Mouse (Mus musculus): ENCODE results near the gene Hoxb5. TPM values are rescaled to one million over a fixed set of nuclear protein-coding genes. Genes with fewer than 3 reads are reported as not detected.

Hoxb5 gene
- polyA plus RNA-seq, 1 experiment from 2014 or later = 0.07 TPM

- Histone ChIP-seq H3K4me1 (peaks cover 16% of the 10 kb centered on the region), H3K36me3 (replicated peaks) (no peaks in the 10 kb centered on the region), H3K27me3 (replicated peaks; ENCODE audit: low read depth, poor library complexity, severe bottlenecking) (peaks cover 100% of the 10 kb centered on the region), H3K4me3 (no peak overlapping the region), H3K27ac (replicated peaks) (no peak overlapping the region), H3K9me3 (no peaks in the 10 kb centered on the region)
- DNase-seq (ENCODE audit: low spot score) = no peak
- WGBS = 1% methylated on average over 38 of the region's 38 CpGs
These were observed 1.5 kb downstream of the Hoxb5 start for GRCm38 (mm10) chr11:96304381-96305195.

- H3K27me3 ChIP-seq (replicated peaks; ENCODE audit: low read depth, poor library complexity, severe bottlenecking) = peaks cover 100% of the 10 kb centered on the region
- WGBS = 11% methylated on average over 6 of the region's 6 CpGs
- H3K9me3 ChIP-seq = no peaks in the 10 kb centered on the region
- no peak for DNase-seq (ENCODE audit: low spot score)
- H3K27ac ChIP-seq (replicated peaks) = no peak overlapping the region
- H3K4me3 ChIP-seq = no peak overlapping the region
- peaks cover 11% of the 10 kb centered on the region for H3K4me1 ChIP-seq
- no peaks in the 10 kb centered on the region for H3K36me3 ChIP-seq (replicated peaks)
These were observed 2.5 kb downstream of the Hoxb5 start for GRCm38 (mm10) chr11:96305505-96306182.

GRCm38 (mm10) chr11:96306183-96306907 lies 3.2 kb downstream of the Hoxb5 start:
- Histone ChIP-seq H3K4me1 (peaks cover 7% of the 10 kb centered on the region), H3K9me3 (no peaks in the 10 kb centered on the region), H3K27ac (replicated peaks) (no peak overlapping the region), H3K36me3 (replicated peaks) (no peaks in the 10 kb centered on the region), H3K27me3 (replicated peaks; ENCODE audit: low read depth, poor library complexity, severe bottlenecking) (peaks cover 100% of the 10 kb centered on the region), H3K4me3 (no peak overlapping the region)
- 5% methylated on average over 7 of the region's 7 CpGs for WGBS
- no peak for DNase-seq (ENCODE audit: low spot score)

- Histone ChIP-seq H3K4me1 (peaks cover 11% of the 10 kb centered on the region), H3K9me3 (no peaks in the 10 kb centered on the region), H3K4me3 (no peak overlapping the region), H3K27ac (replicated peaks) (no peak overlapping the region), H3K36me3 (replicated peaks) (no peaks in the 10 kb centered on the region), H3K27me3 (replicated peaks; ENCODE audit: low read depth, poor library complexity, severe bottlenecking) (peaks cover 100% of the 10 kb centered on the region)
- 3% methylated on average over 13 of the region's 13 CpGs for WGBS
- DNase-seq (ENCODE audit: low spot score) = no peak
These were observed 3.8 kb downstream of the Hoxb5 start for GRCm38 (mm10) chr11:96306908-96307269.

GRCm38 (mm10) chr11:96308763-96309162 lies 5.6 kb downstream of the Hoxb5 start:
- Histone ChIP-seq H3K4me1 (peaks cover 8% of the 10 kb centered on the region; the same call in 1 of the 2 replicates), H3K27ac (replicated peaks) (no peak overlapping the region), H3K27me3 (replicated peaks; ENCODE audit: low read depth, poor library complexity, severe bottlenecking) (peaks cover 100% of the 10 kb centered on the region), H3K9me3 (no peaks in the 10 kb centered on the region), H3K36me3 (replicated peaks) (no peaks in the 10 kb centered on the region), H3K4me3 (no peak overlapping the region)
- DNase-seq (ENCODE audit: low spot score) = no peak
- WGBS = 10% methylated on average over 4 of the region's 4 CpGs

GRCm38 (mm10) chr11:96309288-96309687 lies 6.2 kb downstream of the Hoxb5 start:
- Histone ChIP-seq H3K9me3 (no peaks in the 10 kb centered on the region), H3K36me3 (replicated peaks) (no peaks in the 10 kb centered on the region), H3K27ac (replicated peaks) (no peak overlapping the region), H3K27me3 (replicated peaks; ENCODE audit: low read depth, poor library complexity, severe bottlenecking) (peaks cover 100% of the 10 kb centered on the region), H3K4me3 (no peak overlapping the region), H3K4me1 (peaks cover 7% of the 10 kb centered on the region; the same call in 1 of the 2 replicates)
- DNase-seq (ENCODE audit: low spot score) = no peak
- WGBS = 6% methylated on average over 4 of the region's 4 CpGs

GRCm38 (mm10) chr11:96310183-96310938 lies 7.2 kb downstream of the Hoxb5 start:
- Histone ChIP-seq H3K9me3 (no peaks in the 10 kb centered on the region), H3K4me3 (no peak overlapping the region), H3K36me3 (replicated peaks) (no peaks in the 10 kb centered on the region), H3K27ac (replicated peaks) (no peak overlapping the region), H3K27me3 (replicated peaks; ENCODE audit: low read depth, poor library complexity, severe bottlenecking) (peaks cover 100% of the 10 kb centered on the region), H3K4me1 (peaks cover 7% of the 10 kb centered on the region; the same call in 1 of the 2 replicates)
- WGBS = 4% methylated on average over 20 of the region's 20 CpGs
- DNase-seq (ENCODE audit: low spot score) = no peak

GRCm38 (mm10) chr11:96311097-96311496 lies 8.0 kb downstream of the Hoxb5 start:
- peaks cover 7% of the 10 kb centered on the region; the same call in 1 of the 2 replicates for H3K4me1 ChIP-seq
- H3K4me3 ChIP-seq = peak overlapping the region; percentile 36; the same call in 1 of the 2 replicates
- no peak for DNase-seq (ENCODE audit: low spot score)
- peaks cover 100% of the 10 kb centered on the region for H3K27me3 ChIP-seq (replicated peaks; ENCODE audit: low read depth, poor library complexity, severe bottlenecking)
- WGBS = 6% methylated on average over 6 of the region's 6 CpGs
- H3K9me3 ChIP-seq = no peaks in the 10 kb centered on the region
- no peak overlapping the region for H3K27ac ChIP-seq (replicated peaks)
- no peaks in the 10 kb centered on the region for H3K36me3 ChIP-seq (replicated peaks)

- 1% methylated on average over 31 of the region's 31 CpGs for WGBS
- Histone ChIP-seq H3K9me3 (no peaks in the 10 kb centered on the region), H3K4me1 (peaks cover 7% of the 10 kb centered on the region; the same call in 1 of the 2 replicates), H3K4me3 (peak overlapping the region; percentile 36; the same call in 1 of the 2 replicates), H3K27me3 (replicated peaks; ENCODE audit: low read depth, poor library complexity, severe bottlenecking) (peaks cover 100% of the 10 kb centered on the region), H3K27ac (replicated peaks) (no peak overlapping the region), H3K36me3 (replicated peaks) (no peaks in the 10 kb centered on the region)
- DNase-seq (ENCODE audit: low spot score) = peak; percentile 76
These were observed 8.6 kb downstream of the Hoxb5 start for GRCm38 (mm10) chr11:96311520-96312417.

GRCm38 (mm10) chr11:96313134-96313533 lies 10.0 kb downstream of the Hoxb5 start:
- WGBS = 22% methylated on average over 2 of the region's 2 CpGs
- peaks cover 100% of the 10 kb centered on the region for H3K27me3 ChIP-seq (replicated peaks; ENCODE audit: low read depth, poor library complexity, severe bottlenecking)
- no peak for DNase-seq (ENCODE audit: low spot score)
- no peaks in the 10 kb centered on the region for H3K9me3 ChIP-seq
- H3K36me3 ChIP-seq (replicated peaks) = no peaks in the 10 kb centered on the region
- peaks cover 9% of the 10 kb centered on the region for H3K4me1 ChIP-seq
- no peak overlapping the region for H3K27ac ChIP-seq (replicated peaks)
- H3K4me3 ChIP-seq = no peak overlapping the region

GRCm38 (mm10) chr11:96313806-96314428 lies 10.8 kb downstream of the Hoxb5 start:
- H3K36me3 ChIP-seq (replicated peaks) = no peaks in the 10 kb centered on the region
- H3K9me3 ChIP-seq = no peaks in the 10 kb centered on the region
- H3K4me3 ChIP-seq = no peak overlapping the region
- 5% methylated on average over 12 of the region's 12 CpGs for WGBS
- DNase-seq (ENCODE audit: low spot score) = no peak
- peaks cover 100% of the 10 kb centered on the region for H3K27me3 ChIP-seq (replicated peaks; ENCODE audit: low read depth, poor library complexity, severe bottlenecking)
- H3K4me1 ChIP-seq = peaks cover 15% of the 10 kb centered on the region
- no peak overlapping the region for H3K27ac ChIP-seq (replicated peaks)
